Mouse (Mus musculus) adrenal gland, postnatal 10 days (tissue): ENCODE data around the gene Nek8. TPM values are rescaled to one million over a fixed set of nuclear protein-coding genes. Genes with fewer than 3 reads are reported as not detected.
"Not testable (repeated sequence)": the region's sequence is repeated elsewhere in the genome, so short reads cannot be mapped to it uniquely, and the experiment has no call there.

Source experiments
- DNase-seq: peaks from one replicate; pipeline ENCODE4 v3.0.0; 2021; ENCODE audit warnings: mixed read lengths
- long read RNA-seq, 2 experiments: library from polyadenylated mRNA; stranded (forward); transcript quantifications; one replicate each; pipeline ENCODE4 v2.0.0; 2021
- total RNA-seq, 2 experiments: library from RNA; stranded (reverse); gene quantifications; 2 replicates each; pipeline ENCODE4 v1.2.3; 2021

The Nek8 gene
- total RNA-seq: 10 to 100 TPM in 1 of 2 experiments, 1 to 10 TPM in 1; 8.6 to 10.9 TPM
- long read RNA-seq, experiment 1, transcript Nek8-201 (15 exons, 2,809 nt): major isoform, 7 of 24 reads
- long read RNA-seq, experiment 1, partial matches to known transcripts: 3 of 24 reads
- long read RNA-seq, experiment 1, other reads (novel, unspliced or antisense): 11 of 24 reads
- long read RNA-seq, experiment 2, transcript Nek8-201 (15 exons, 2,809 nt): major isoform, 6 of 14 reads
- long read RNA-seq, experiment 2, partial matches to known transcripts: 3 of 14 reads
- long read RNA-seq, experiment 2, other reads (novel, unspliced or antisense): 3 of 14 reads

DNA sequence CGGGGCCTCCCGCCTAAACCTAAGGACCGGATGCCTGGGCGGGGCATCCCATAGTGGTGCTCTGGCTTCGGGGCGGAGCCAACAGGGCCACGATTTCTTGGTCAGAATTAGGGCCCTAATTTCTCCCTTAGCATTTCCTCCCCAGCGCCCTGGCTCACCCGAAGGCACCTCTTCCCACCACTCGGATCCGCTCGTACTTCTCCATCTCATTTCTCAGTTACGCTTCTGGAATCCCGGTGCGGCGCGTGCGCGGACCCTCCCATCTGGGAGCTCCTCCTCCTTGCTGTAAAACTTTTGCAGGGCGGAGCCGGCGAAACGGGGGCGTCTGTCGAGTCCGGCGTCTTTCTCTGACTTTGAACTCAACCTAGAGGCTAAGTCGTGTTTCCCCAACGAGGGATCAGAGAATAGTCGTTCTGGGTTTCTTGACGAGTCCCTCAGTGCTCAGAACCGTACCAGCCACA lies at the start of gene Nek8, which contains the start of gene Tlcd1:
Nek8 (minus strand) TSS at position 274 of the 461 bp plus-strand sequence.
Tlcd1 (plus strand) TSS at position 310 of the 461 bp plus-strand sequence.
- peak; percentile 95 for DNase-seq

DNA sequence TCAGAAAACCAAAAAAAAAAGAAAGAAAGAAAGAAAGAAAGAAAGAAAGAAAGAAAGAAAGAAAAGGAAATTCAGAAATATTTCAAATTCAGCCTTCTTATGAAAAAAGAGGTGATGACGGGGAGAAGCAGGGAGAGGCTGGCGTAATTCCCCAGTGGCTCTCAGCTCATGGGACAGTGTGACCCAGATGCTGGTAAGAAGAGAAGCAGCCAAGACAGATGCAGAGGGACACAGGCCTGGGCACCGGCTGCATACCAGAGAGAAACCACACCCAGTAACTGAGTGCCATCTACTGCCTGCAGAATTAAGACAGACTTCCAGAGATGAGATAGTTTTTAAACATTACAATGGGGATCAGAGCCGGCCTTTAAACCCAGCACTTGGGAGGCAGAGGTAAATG lies 47.1 kb upstream of the Nek8 start:
- DNase-seq: no peak

DNA sequence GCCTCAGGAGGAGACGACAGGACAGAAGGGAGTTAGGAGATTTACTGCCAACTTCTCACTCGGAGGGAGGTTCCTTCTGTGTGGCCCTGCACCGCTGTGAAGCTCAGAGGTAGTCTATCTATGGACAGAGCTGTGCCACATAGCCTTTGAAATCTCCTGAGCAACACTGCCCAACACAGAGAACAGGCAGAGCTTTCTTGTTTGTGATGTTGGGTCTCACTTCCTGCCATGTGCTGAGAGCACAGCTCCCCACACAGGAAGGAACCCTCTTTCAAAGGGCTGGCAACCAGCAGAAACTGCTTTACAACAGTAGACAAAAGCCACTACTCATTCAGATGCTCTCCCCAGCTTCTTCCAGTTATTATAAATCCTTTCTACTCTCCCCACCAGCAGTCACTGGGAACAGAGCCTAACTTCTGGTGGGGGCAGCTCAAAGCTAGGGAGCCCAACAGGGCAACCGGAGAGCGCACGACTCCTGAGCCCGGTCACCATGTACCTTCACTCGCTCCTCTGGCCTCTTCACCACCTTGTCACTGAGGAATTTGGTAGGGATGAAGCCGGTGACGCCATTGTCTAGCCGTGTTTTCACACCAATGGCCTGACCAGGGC lies 39.3 kb upstream of the Nek8 start:
- no peak for DNase-seq

DNA sequence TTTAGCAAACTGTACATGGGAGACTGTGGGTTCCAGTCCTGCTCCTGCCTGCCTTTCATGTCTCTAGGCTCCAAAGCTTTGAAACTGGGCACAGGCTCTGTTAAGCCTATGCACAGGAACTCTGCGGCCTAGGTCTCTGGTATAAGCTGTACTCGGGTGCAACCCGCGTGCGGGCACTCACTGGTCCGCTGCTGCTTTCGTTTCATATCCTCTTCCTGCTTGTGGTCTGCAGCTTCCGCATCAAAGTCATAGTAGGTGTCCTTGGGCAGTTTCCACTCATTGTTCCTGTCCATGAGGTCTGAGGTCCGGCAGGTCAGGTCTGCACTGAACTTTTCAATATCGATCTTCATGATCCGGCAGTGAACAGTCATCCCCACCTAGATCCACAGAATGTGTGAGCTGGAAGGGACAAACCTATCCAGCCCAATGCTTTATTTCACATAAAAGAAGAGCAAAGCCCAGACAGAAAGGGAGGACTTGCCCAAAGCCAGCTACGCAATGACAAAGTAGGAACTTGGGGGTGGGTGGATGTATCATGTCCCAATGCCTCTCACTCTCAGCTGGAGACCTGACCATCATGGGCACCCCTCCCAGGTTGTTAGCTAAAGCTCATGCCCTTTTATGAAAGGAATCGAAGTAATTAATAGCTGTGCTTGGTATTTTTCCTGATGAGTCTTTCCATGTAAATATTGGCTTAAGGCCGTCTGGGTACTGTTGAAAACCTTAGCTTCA lies 36.8 kb upstream of the Nek8 start:
- no peak for DNase-seq

DNA sequence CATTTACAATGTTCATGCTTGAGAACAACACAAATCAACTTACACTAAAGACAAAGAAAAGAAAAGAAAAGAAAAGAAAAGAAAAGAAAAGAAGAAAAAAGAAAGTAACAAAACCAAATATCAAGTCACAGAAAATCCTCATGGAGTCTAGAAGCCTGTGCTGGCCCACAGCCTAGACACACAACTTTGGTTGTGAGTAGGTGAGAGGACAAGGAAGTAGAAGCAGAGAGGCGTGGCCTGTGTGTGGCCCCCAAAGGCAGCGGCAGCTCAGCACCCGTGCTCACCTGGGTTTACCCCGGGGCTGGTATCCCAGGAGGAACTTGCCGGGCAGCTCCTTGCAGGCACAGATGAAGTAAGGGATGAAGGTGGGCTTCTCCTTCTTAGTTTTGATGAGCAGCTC lies 35.0 kb upstream of the Nek8 start:
- DNase-seq: no peak

DNA sequence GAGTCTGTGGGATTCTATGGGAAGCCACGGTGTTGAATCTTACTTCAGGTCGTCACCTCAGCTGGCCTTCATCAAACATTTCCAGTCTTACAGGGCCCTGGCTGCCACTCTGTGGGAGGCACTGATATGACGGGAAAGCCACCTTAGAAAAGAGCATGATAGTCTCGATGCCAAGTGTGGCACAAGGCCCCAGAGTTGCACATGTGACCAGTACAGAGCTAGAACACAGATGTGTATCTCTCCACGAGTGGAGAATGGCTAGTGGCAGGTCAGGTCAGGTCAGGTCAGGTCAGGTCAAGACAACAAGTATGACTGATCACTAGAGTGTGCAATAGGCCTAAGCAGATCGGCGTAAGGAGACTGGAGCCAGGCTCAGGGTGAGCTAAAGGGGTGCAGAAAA lies 34.1 kb upstream of the Nek8 start:
- DNase-seq: no peak

DNA sequence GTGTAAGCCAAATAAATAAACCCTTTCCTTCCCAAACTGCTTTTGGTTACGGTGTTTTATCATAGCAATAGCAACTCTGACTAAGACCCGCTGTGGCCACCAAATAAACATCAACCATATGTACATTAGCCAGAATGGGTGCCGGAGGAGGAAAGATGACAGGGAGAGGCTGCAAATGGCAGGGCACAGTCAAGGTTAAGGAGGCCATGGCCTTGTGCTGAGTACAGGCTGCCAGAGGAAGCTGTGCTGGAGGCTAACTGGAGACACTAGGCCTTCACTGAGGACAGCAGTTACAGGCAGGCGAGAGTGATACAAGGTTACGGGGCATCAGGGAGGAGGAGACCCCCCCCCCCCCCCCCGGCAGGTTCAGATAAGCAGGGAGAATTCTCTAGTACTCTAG lies 33.4 kb upstream of the Nek8 start:
- peak; percentile 48 for DNase-seq

DNA sequence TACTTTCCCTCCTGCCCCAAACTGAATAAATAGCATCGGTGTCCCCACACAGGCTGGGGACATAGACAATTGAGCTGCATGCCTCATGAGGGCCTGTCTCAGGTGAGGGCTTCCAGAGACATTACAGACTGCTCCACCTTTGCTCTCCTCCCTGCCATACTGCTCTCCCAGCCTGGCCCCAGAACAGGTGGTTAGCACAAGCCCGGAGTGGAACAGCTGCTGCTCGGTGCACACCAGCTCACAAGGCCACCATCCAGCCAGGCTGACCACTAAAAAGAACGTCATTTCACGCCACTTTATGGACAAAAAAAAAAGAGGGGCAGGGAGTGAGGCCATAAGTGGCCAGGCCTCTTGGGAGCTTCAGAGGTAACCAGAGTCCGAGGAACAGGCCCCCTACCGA lies 30.7 kb upstream of the Nek8 start:
- no peak for DNase-seq

DNA sequence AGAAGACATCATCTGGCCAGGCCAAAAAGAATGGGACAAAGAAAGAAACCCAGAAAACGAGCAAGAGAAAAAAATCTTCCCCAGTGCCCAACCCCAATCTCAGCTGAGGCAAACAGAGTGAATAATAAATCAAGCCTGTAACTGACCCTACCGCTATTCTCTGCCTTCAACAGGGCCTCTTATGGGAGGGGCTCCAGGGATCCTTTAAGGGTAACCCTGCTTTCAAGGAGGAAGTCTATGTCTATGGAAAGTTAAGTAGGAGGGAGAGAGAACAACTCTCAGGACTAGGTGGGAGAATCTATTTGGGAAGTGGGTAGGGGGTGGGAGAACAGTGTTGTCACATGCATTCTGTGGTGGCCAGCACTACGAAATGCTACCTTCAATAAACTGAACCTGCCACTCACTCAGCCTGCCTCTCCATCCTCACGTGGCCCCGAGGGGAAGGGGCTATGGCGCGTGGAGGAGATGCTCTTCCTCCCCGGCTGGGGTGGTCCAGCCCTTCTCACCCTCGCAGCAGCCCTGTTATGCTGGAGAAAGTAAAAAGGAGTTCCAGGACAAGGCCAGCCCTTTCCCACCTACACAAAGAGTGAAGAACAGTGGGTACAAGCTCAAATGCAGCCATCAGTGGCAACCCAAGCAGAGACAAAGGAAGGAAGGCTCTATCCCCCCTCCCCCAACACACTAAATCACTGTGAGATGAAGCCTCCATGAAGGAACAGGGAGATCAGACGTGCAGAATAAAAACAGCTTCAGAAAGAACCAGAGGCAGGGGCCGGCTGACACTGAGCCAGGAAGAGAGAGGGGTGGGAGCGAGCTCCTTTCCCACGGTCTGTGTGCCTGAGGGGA lies 29.1 kb upstream of the Nek8 start:
- no peak for DNase-seq

DNA sequence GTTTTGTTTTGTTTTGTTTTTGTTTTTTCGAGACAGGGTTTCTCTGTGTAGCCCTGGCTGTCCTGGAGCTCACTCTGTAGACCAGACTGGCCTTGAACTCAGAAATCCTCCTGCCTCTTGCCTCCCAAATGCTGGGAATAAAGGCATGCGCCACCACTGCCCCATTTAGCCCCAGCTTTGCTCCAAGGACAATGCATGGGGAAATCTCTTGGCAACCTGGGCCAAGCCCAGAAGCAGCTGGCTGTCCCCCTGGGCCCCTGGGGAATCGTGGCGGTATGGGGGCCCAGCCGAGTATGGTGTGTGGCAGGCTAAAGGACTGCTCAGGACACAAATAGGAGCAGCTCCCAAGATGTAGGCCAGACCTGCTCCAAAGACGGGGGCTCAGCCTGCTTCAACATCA lies 27.8 kb upstream of the Nek8 start:
- peak; percentile 50 for DNase-seq

DNA sequence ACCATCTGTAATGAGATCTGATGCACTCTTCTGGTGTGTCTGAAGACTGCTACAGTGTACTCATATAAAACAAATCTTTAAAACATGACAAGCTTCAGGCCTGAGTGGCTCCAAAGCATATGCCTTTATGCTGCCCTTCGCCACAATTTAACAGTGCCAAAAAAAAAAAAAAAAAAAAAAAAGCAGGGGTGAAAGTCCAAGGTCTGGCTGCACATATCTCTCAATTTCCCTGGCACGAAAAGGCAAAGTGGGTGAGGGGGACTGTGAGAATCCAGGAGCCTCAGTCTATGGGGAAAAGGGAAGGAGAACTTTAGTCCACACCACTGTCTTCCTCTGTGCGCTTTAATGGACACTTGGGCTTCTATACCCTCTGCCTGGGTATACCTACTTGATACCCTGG lies 25.9 kb upstream of the Nek8 start:
- no peak for DNase-seq

DNA sequence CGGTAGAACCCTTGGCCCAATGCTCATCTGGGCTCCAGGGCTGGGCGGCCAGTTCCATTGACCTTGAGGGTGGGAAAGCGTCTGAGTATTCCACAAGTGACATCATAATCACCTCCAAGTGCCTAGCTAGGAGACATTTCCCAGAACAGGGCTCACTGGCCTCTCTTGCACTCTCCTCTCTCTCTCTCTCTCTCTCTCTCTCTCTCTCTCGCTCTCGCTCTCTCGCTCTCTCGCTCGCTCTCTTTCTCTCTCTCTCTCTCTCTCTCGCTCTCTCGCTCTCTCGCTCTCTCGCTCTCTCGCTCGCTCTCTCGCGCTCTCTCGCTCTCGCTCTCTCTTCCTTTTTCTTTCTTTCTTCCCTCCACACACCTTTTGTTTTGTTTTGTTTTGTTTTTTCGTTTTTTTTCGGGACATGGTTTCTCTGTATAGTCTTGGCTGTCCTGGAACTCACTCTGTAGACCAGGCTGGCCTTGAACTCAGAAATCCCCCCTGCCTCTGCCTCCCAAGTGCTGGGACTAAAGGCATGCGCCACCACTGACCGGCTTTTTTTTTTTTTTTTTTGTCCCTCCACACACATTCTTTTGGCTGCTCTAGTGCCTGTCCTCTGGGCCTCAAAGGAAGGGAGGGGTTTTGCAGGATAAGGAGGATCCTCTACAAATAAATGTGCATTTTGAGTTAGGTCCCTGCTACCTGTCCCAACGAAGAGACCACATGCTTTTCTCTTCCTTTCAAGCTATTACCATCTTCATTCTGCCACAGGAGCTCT lies 18.8 kb upstream of the Nek8 start:
- no peak for DNase-seq

DNA sequence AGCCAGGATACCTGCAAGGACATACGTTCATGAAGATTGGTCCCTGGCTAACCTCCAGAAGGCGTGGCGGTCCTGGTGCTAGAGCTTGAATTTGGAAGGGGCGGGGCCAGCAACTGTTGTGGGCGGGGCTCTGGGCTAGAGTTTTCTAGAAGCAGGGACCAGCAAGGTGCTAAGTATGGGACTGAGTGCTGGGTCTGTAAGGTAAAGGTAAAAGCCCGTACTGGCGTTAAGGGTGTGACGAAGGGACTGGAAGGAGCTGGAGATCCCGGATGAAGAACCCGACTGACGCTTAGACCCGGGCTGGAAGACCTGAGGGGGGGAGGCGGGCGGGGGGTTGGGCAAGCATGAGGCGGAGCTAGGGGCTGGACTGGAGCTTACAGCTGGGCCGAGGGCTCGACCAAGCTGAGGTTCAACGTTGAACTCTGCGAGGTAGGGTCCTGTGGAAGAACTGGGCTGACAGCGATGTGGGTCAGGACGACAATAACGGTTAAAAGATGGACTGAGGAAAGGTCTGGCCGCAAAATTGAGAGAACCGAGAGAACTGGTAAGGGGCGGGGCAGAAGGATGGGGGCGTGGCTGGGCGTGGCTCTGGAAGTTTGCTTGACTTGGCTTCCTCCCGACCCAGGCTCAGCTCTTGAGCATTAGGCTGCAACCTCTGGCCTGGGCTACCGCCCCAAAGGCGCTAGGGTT lies 18.1 kb upstream of the Nek8 start:
- peak; percentile 90 for DNase-seq

DNA sequence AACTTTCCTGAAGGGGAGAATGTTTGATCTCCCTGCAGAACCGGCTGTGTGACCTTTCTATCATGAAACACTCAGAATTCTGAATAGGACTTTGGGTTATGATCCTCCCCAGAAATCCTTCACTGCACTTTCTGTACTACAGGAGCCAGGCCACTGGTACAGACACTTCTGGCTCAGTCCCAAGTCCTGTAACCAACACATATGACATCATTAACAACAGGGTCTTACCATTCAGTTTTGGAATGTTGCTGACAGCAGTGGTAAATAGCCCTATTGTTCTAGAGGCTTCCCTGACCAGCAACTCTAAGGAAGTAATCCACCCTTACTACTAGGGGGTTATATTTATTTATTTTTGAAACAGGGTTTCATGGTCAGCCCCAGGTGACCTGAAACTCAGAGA lies 16.6 kb upstream of the Nek8 start, which contains the start of gene Proca1:
Proca1 (plus strand) TSS at position 280 of the 400 bp plus-strand sequence.
- no peak for DNase-seq

DNA sequence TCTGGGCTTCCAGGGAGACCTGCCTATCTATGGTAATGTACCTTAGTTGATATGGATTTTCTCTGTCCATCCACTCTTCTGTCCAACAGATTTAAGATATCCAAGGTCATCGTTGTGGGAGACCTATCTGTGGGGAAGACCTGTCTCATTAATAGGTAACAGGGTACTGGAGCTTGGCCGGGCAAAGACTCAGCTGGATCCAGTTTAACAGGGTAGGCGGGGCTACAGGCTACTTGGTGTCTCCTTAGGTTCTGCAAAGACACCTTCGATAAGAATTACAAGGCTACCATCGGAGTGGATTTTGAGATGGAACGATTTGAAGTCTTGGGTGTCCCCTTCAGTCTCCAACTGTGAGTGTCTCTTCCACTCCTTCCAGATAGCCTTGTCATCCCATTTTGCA lies 13.6 kb upstream of the Nek8 start:
- DNase-seq: no peak

DNA sequence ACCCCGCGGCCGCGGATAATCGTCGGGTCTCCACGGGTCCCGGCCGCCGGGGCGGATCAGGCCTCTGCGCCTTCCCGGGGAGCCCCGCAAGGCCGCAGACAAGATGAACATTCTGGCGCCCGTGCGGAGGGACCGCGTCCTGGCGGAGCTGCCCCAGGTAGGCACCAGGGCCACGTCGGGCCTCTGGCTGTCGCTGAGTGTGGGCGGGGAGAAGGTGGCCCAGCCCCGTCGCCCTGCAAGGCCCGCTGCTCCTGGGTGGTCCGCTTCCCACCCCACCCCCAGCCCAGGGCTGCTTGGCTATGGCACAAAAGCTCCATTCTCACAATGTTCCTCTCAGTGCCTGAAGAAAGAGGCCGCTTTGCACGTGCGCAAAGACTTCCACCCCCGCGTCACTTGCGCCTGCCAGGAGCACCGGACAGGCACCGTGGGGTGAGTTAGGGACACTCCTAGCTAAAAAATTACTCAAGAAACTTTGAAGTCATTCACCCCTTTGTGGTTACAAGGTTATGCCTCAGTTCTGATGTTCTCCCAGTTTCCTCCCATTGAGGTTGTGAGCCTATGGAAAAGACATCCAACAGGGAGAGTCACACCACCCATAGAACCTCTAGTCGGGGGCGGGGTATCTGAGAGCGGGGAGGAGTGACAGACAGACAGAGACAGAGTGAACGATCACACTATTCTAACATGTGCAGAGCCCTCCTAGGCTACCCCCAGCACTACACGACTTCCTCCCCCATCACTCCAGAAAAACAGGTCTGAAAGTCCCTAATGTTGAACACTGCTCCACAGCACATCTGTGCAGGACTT lies 13.0 kb upstream of the Nek8 start:
- DNase-seq: peak; percentile 83

DNA sequence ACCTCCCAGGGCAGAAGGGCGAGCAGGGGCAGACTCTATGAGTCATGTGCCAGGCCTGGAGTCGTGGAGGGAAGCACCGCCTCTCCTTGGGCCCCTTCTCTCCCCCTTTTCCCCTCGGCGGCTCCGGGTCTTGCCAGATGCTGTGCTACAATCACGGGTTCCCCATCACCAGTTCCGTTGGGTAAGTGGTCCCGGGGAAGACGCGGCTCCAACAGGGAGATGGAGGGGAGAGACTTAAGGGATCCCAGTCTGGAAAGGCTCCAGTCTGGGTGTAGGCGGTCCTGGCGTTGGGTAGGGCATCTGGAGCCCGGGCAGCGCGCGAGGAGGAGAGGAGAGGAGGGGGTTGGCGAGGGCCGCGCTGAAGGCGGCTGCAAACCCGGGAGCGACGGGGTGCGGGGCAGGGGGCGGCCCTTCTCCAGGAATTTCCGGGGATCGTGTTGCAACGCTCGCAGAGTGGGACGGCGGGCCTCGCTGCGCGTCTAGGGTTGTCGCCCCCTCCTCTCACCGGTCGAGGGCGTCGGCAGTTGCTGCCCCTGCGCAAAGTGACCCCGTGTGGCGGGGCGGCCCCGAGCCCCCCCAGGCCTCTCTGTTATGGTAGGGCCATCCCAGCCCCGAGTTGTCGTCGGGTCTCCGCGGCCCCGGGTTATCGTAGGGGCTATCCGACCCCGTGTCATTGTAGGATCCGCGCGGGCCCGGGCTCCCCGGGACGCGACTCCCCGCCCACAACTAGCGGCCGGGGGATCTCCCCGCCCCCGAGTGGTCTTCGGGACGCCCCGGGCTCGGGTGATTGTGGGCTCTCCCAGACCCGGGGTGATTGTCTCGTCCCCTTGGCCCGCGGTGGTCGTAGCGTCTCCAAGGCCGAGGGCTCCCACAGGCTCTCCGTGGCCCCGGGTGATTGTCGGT lies 12.1 kb upstream of the Nek8 start, which contains the start of gene Rab34:
Rab34 (plus strand) TSS at position 100 of the 903 bp plus-strand sequence.
- peak; percentile 89 for DNase-seq

DNA sequence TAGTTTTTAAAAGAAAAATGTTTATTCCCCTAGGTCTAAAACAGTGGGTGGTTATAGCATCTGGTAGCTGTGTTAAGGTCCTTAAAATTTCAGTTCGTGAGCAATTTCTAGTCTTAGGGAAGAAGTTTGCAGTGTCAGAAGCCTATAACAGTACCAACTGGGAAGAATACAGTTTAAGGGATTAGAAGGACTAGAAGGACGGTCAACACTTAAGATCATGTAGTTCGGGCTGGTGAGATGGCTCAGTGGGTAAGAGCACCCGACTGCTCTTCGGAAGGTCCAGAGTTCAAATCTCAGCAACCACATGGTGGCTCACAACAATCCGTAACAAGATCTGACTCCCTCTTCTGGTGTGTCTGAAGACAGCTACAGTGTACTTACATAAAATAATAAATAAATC lies 8.2 kb upstream of the Nek8 start:
- DNase-seq: not testable (repeated sequence)
